ENCODE assay signal across 30 mouse cellular contexts in genomic region chr2:84688080-84688844, GRCm38 (mm10). TPM values are rescaled to one million over a fixed set of nuclear protein-coding genes. Genes with fewer than 3 reads are reported as not detected.
DNase-seq lines count a peak whose midpoint lies in the region; ATAC-seq and TF ChIP-seq lines count a peak whose summit lies in the region.
"Had no signal": no experiment of that assay in that cellular context is flagged by ENCODE, and none has a peak within 500 bp of the region (broad histone marks: within the 10 kb centered on the region; RNA-seq: fewer than 3 reads in every experiment).

No protein-coding gene starts in this region.

- H3K9ac ChIP-seq in liver, embryonic 12.5 days, result no peak overlapping the region
- no peak overlapping the region for H3K9ac ChIP-seq in liver, embryonic 11.5 days (ENCODE audit: low read depth, low read length)
- no peak overlapping the region for H3K9ac ChIP-seq in MEL (ENCODE audit: control insufficient read depth, low read depth, low read length, poor library complexity, severe bottlenecking)
- H3K9ac ChIP-seq in liver, embryonic 16.5 days (ENCODE audit: low read depth, low read length), result no peak overlapping the region
- H3K9ac ChIP-seq in forebrain, embryonic 16.5 days (replicated peaks; ENCODE audit: low read depth, low read length), result no peak overlapping the region
- H3K9ac ChIP-seq: embryonic facial prominence, embryonic 12.5 days; embryonic facial prominence, embryonic 15.5 days; heart, embryonic 13.5 days; hindbrain, embryonic 12.5 days; hindbrain, embryonic 15.5 days had no signal

- no peak for TF ChIP-seq CTCF in MEL (IDR thresholded peaks at IDR 0.05 in 2 of 3, conservative IDR thresholded peaks at IDR 0.05 in 1 of 3; ENCODE audit: control insufficient read depth in 1 of 3, insufficient read depth in 1 of 3, low read depth in 2 of 3, low read length in 3 of 3, poor library complexity in 1 of 3, severe bottlenecking in 1 of 3)

- no peak; the same call in 1 of the 2 replicates for ATAC-seq in liver, embryonic 12.5 days
- no peak for ATAC-seq in liver, embryonic 11.5 days (replicated peaks; ENCODE audit: low FRiP score)
- ATAC-seq in liver, embryonic 16.5 days (ENCODE audit: low read depth), result peak; percentile 42; the same call in 1 of the 2 replicates
- ATAC-seq in forebrain, embryonic 16.5 days, result no peak
- ATAC-seq: activated CD4-positive, CD25-positive, alpha-beta regulatory T cell, adult 4 months; CD4-positive, CD25-positive, alpha-beta regulatory T cell, adult 4 months; forebrain, embryonic 14.5 days had no signal

- H3K4me3 ChIP-seq in liver, embryonic 12.5 days, result no peak overlapping the region
- H3K4me3 ChIP-seq in liver, embryonic 11.5 days (ENCODE audit: low read depth, low read length), result no peak overlapping the region
- H3K4me3 ChIP-seq in MEL (ENCODE audit: control insufficient read depth in 1 of 2, insufficient read depth in 1 of 2, low read depth in 2 of 2, low read length in 2 of 2), result no peak overlapping the region
- H3K4me3 ChIP-seq in liver, embryonic 16.5 days (ENCODE audit: low read depth, low read length), result no peak overlapping the region
- H3K4me3 ChIP-seq in forebrain, embryonic 16.5 days (replicated peaks; ENCODE audit: low read length), result no peak overlapping the region
- H3K4me3 ChIP-seq: embryonic facial prominence, embryonic 12.5 days; embryonic facial prominence, embryonic 15.5 days; heart, adult 2 months; heart, embryonic 10.5 days; heart, embryonic 13.5 days; hindbrain, embryonic 12.5 days; hindbrain, embryonic 15.5 days had no signal

- no peak overlapping the region for H3K4me2 ChIP-seq in liver, embryonic 12.5 days
- no peak overlapping the region for H3K4me2 ChIP-seq in liver, embryonic 11.5 days
- no peak overlapping the region for H3K4me2 ChIP-seq in liver, embryonic 16.5 days (ENCODE audit: low read depth, low read length)
- H3K4me2 ChIP-seq in forebrain, embryonic 16.5 days (ENCODE audit: low read length), result no peak overlapping the region
- H3K4me2 ChIP-seq: embryonic facial prominence, embryonic 12.5 days; embryonic facial prominence, embryonic 15.5 days; heart, embryonic 13.5 days; hindbrain, embryonic 12.5 days; hindbrain, embryonic 15.5 days had no signal

- DNase-seq in liver, embryonic 11.5 days (ENCODE audit: low spot score), result no peak
- peak; percentile 35 for DNase-seq in MEL (ENCODE audit: low read depth, low spot score)
- peak; percentile 23 for DNase-seq in c-Kit-positive CD71-positive TER-119-positive erythroid progenitor cells, embryonic 14.5 days (ENCODE audit: low spot score)
- DNase-seq in retina, embryonic 14.5 days (ENCODE audit: low spot score), result no peak
- DNase-seq: adrenal gland, adult 8-10 months; adrenal gland, postnatal 36 days; cerebellum, adult 11 months; cerebellum, adult 2 months; cerebellum, adult 9-11 months; cerebellum, postnatal 25 days; gastrocnemius, postnatal 25 days; heart, adult 2 months; heart, postnatal 14 days had no signal

- H3K36me3 ChIP-seq in liver, embryonic 12.5 days, result peaks cover 91% of the 10 kb centered on the region
- peaks cover 45% of the 10 kb centered on the region for H3K36me3 ChIP-seq in liver, embryonic 11.5 days (ENCODE audit: control insufficient read depth, insufficient read depth, low read length)
- H3K36me3 ChIP-seq in MEL (ENCODE audit: control insufficient read depth in 1 of 2, insufficient read depth in 2 of 2, low read length in 2 of 2), result peaks cover 21% of the 10 kb centered on the region in 2 experiments
- H3K36me3 ChIP-seq in liver, embryonic 16.5 days (ENCODE audit: control insufficient read depth, insufficient read depth), result peaks cover 80% of the 10 kb centered on the region
- peaks cover 46% of the 10 kb centered on the region for H3K36me3 ChIP-seq in forebrain, embryonic 16.5 days (ENCODE audit: control insufficient read depth, insufficient read depth)

- H3K79me2 ChIP-seq in MEL (ENCODE audit: control insufficient read depth, insufficient read depth, low read length, poor library complexity), result no peaks in the 10 kb centered on the region

- no peak for TF ChIP-seq RAD21 in MEL (IDR thresholded peaks at IDR 0.05; ENCODE audit: low read depth, low read length)

- peaks cover 24% of the 10 kb centered on the region for H3K4me1 ChIP-seq in liver, embryonic 12.5 days
- H3K4me1 ChIP-seq in liver, embryonic 11.5 days (replicated peaks; ENCODE audit: control insufficient read depth, insufficient read depth, low read length), result peaks cover 4% of the 10 kb centered on the region
- H3K4me1 ChIP-seq in MEL (ENCODE audit: control insufficient read depth in 1 of 2, insufficient read depth in 2 of 2, low read length in 2 of 2), result peaks cover 5 to 6% of the 10 kb centered on the region in 2 experiments
- peaks cover 7% of the 10 kb centered on the region for H3K4me1 ChIP-seq in liver, embryonic 16.5 days (ENCODE audit: control insufficient read depth, low read depth, low read length)
- no peaks in the 10 kb centered on the region for H3K4me1 ChIP-seq in forebrain, embryonic 16.5 days (replicated peaks; ENCODE audit: control insufficient read depth, insufficient read depth, low read length)
- H3K4me1 ChIP-seq: embryonic facial prominence, embryonic 12.5 days; embryonic facial prominence, embryonic 15.5 days; heart, embryonic 10.5 days; hindbrain, embryonic 12.5 days; hindbrain, embryonic 15.5 days had no signal

- H3K27me3 ChIP-seq in liver, embryonic 12.5 days (replicated peaks), result no peaks in the 10 kb centered on the region
- no peaks in the 10 kb centered on the region for H3K27me3 ChIP-seq in liver, embryonic 11.5 days (replicated peaks; ENCODE audit: control insufficient read depth, insufficient read depth, low read length)
- H3K27me3 ChIP-seq in MEL (ENCODE audit: control insufficient read depth in 1 of 2, insufficient read depth in 2 of 2, low read length in 2 of 2), result no peaks in the 10 kb centered on the region
- no peaks in the 10 kb centered on the region for H3K27me3 ChIP-seq in liver, embryonic 16.5 days (ENCODE audit: control insufficient read depth, insufficient read depth, low read depth, low read length)
- H3K27me3 ChIP-seq in forebrain, embryonic 16.5 days (replicated peaks; ENCODE audit: control insufficient read depth, insufficient read depth, low read length), result no peaks in the 10 kb centered on the region
- H3K27me3 ChIP-seq: embryonic facial prominence, embryonic 12.5 days; embryonic facial prominence, embryonic 15.5 days; heart, embryonic 13.5 days; hindbrain, embryonic 12.5 days; hindbrain, embryonic 15.5 days had no signal

- peak overlapping the region; percentile 43; the same call in 1 of the 2 replicates for H3K27ac ChIP-seq in liver, embryonic 12.5 days
- H3K27ac ChIP-seq in liver, embryonic 11.5 days (ENCODE audit: low read depth, low read length), result no peak overlapping the region
- H3K27ac ChIP-seq in MEL (ENCODE audit: control insufficient read depth, low read depth, low read length), result no peak overlapping the region
- no peak overlapping the region for H3K27ac ChIP-seq in liver, embryonic 16.5 days (ENCODE audit: low read length)
- no peak overlapping the region for H3K27ac ChIP-seq in forebrain, embryonic 16.5 days (ENCODE audit: low read length)
- H3K27ac ChIP-seq: embryonic facial prominence, embryonic 12.5 days; embryonic facial prominence, embryonic 15.5 days; heart, adult 2 months; heart, embryonic 10.5 days; heart, embryonic 13.5 days; hindbrain, embryonic 12.5 days; hindbrain, embryonic 15.5 days had no signal

- peak; percentile 73 to 74 for TF ChIP-seq EP300 in MEL (IDR thresholded peaks at IDR 0.05; ENCODE audit: low read depth in 1 of 2, low read length in 2 of 2)

- no peaks in the 10 kb centered on the region for H3K9me3 ChIP-seq in liver, embryonic 12.5 days (replicated peaks)
- no peaks in the 10 kb centered on the region for H3K9me3 ChIP-seq in liver, embryonic 11.5 days (ENCODE audit: control insufficient read depth, low read length)
- no peaks in the 10 kb centered on the region for H3K9me3 ChIP-seq in MEL (replicated peaks; ENCODE audit: insufficient read depth, low read length)
- no peaks in the 10 kb centered on the region for H3K9me3 ChIP-seq in liver, embryonic 16.5 days (replicated peaks; ENCODE audit: control insufficient read depth, low read length)
- H3K9me3 ChIP-seq in forebrain, embryonic 16.5 days (ENCODE audit: control insufficient read depth, low read length), result no peaks in the 10 kb centered on the region
- H3K9me3 ChIP-seq: embryonic facial prominence, embryonic 12.5 days; embryonic facial prominence, embryonic 15.5 days; heart, embryonic 10.5 days; heart, embryonic 13.5 days; hindbrain, embryonic 12.5 days; hindbrain, embryonic 15.5 days had no signal

- no peak for TF ChIP-seq POLR2A in MEL (IDR thresholded peaks at IDR 0.05; ENCODE audit: control insufficient read depth in 1 of 2, insufficient read depth in 1 of 2, low read depth in 1 of 2, low read length in 2 of 2, poor library complexity in 1 of 2)

- WGBS in liver, embryonic 12.5 days (ENCODE audit: insufficient replicate concordance), result 50% methylated on average over 2 of the region's 2 CpGs
- 69% methylated on average over 2 of the region's 2 CpGs for WGBS in liver, embryonic 11.5 days
- WGBS in liver, embryonic 16.5 days (ENCODE audit: insufficient replicate concordance), result 55% methylated on average over 2 of the region's 2 CpGs
- 89% methylated on average over 2 of the region's 2 CpGs for WGBS in forebrain, embryonic 16.5 days

RNA-seq across cellular contexts. Expression of gene Tmx2, which starts 9.3 kb away (rescaled TPM):
- polyA plus RNA-seq in liver, embryonic 12.5 days (2016; fragmentation: Nextera tagmentation; extraction: Ambion mirVana), result 86.3 and 88.8 TPM in 2 replicates
- 115 and 125 TPM in 2 replicates for polyA plus RNA-seq in liver, embryonic 11.5 days (2014; fragmentation: Nextera tagmentation; extraction: Ambion mirVana)
- 54.2 and 66.8 TPM in 2 replicates for total RNA-seq in MEL (2012; rRNA removed)
- 10 to 100 TPM in 1 of 2 experiments, not detected in 1; 64.6 TPM for polyA plus RNA-seq in MEL (2012; ENCODE audit: insufficient read depth in 1 of 2, insufficient read length in 2 of 2, low read depth in 1 of 2, low replicate concordance in 2 of 2, missing spikeins in 1 of 2)
- polyA plus RNA-seq in liver, embryonic 16.5 days (2015; fragmentation: Nextera tagmentation; extraction: Ambion mirVana), result 69.7 and 76.5 TPM in 2 replicates
- 212 and 231 TPM in 2 replicates for polyA plus RNA-seq in forebrain, embryonic 16.5 days (2015; fragmentation: Nextera tagmentation; extraction: Ambion mirVana)

RNA-seq across cellular contexts. Expression of gene Med19, which starts 10.1 kb away (rescaled TPM):
- polyA plus RNA-seq in liver, embryonic 12.5 days (2016; fragmentation: Nextera tagmentation; extraction: Ambion mirVana), result 27.2 and 28.1 TPM in 2 replicates
- polyA plus RNA-seq in liver, embryonic 11.5 days (2014; fragmentation: Nextera tagmentation; extraction: Ambion mirVana), result 43.4 and 44.9 TPM in 2 replicates
- total RNA-seq in MEL (2012; rRNA removed), result 13.9 and 18.8 TPM in 2 replicates
- polyA plus RNA-seq in MEL (2012; ENCODE audit: insufficient read depth in 1 of 2, insufficient read length in 2 of 2, low read depth in 1 of 2, low replicate concordance in 2 of 2, missing spikeins in 1 of 2), result 10 to 100 TPM in 1 of 2 experiments, not detected in 1; 26.0 TPM
- polyA plus RNA-seq in liver, embryonic 16.5 days (2015; fragmentation: Nextera tagmentation; extraction: Ambion mirVana), result 17.1 TPM in 2 replicates
- polyA plus RNA-seq in forebrain, embryonic 16.5 days (2015; fragmentation: Nextera tagmentation; extraction: Ambion mirVana), result 53.8 and 54.3 TPM in 2 replicates

RNA-seq across cellular contexts. Expression of gene Gm28635, which starts 10.4 kb away (rescaled TPM):
- polyA plus RNA-seq in liver, embryonic 12.5 days (2016; fragmentation: Nextera tagmentation; extraction: Ambion mirVana), result not detected in 2 replicates
- polyA plus RNA-seq in liver, embryonic 11.5 days (2014; fragmentation: Nextera tagmentation; extraction: Ambion mirVana), result not detected in 2 replicates
- total RNA-seq in MEL (2012; rRNA removed), result 0.19 TPM in 1 of 2 replicates, not detected in the other
- not detected for polyA plus RNA-seq in MEL (2012; ENCODE audit: insufficient read depth in 1 of 2, insufficient read length in 2 of 2, low read depth in 1 of 2, low replicate concordance in 2 of 2, missing spikeins in 1 of 2)
- polyA plus RNA-seq in liver, embryonic 16.5 days (2015; fragmentation: Nextera tagmentation; extraction: Ambion mirVana), result not detected in 2 replicates
- polyA plus RNA-seq in forebrain, embryonic 16.5 days (2015; fragmentation: Nextera tagmentation; extraction: Ambion mirVana), result not detected in 2 replicates
- total RNA-seq: adrenal gland, adult 8-10 months; adrenal gland, postnatal 36 days; hematopoietic stem cell, adult 5-6 weeks had no signal
- polyA plus RNA-seq: activated CD4-positive, CD25-positive, alpha-beta regulatory T cell, adult 4 months; C2C12; CD4-positive, CD25-positive, alpha-beta regulatory T cell, adult 4 months; embryonic facial prominence, embryonic 12.5 days; embryonic facial prominence, embryonic 15.5 days; forebrain, embryonic 11.5 days; forebrain, embryonic 14.5 days; gonadal fat pad, adult 2 months; heart, adult 2 months; heart, embryonic 10.5 days; heart, embryonic 13.5 days; heart, embryonic 16.5 days; hindbrain, embryonic 12.5 days; hindbrain, embryonic 15.5 days had no signal

RNA-seq across cellular contexts. Expression of gene Selenoh, which starts 17.7 kb away (rescaled TPM):
- 163 and 165 TPM in 2 replicates for polyA plus RNA-seq in liver, embryonic 12.5 days (2016; fragmentation: Nextera tagmentation; extraction: Ambion mirVana)
- 241 and 264 TPM in 2 replicates for polyA plus RNA-seq in liver, embryonic 11.5 days (2014; fragmentation: Nextera tagmentation; extraction: Ambion mirVana)
- total RNA-seq in MEL (2012; rRNA removed), result 79.0 and 89.9 TPM in 2 replicates
- 10 to 100 TPM in 1 of 2 experiments, not detected in 1; 70.7 TPM for polyA plus RNA-seq in MEL (2012; ENCODE audit: insufficient read depth in 1 of 2, insufficient read length in 2 of 2, low read depth in 1 of 2, low replicate concordance in 2 of 2, missing spikeins in 1 of 2)
- polyA plus RNA-seq in liver, embryonic 16.5 days (2015; fragmentation: Nextera tagmentation; extraction: Ambion mirVana), result 66.4 and 73.3 TPM in 2 replicates
- polyA plus RNA-seq in forebrain, embryonic 16.5 days (2015; fragmentation: Nextera tagmentation; extraction: Ambion mirVana), result 213 and 225 TPM in 2 replicates

RNA-seq across cellular contexts. Expression of gene Zdhhc5, which starts 26.7 kb away (rescaled TPM):
- polyA plus RNA-seq in liver, embryonic 12.5 days (2016; fragmentation: Nextera tagmentation; extraction: Ambion mirVana), result 28.1 and 29.3 TPM in 2 replicates
- polyA plus RNA-seq in liver, embryonic 11.5 days (2014; fragmentation: Nextera tagmentation; extraction: Ambion mirVana), result 26.5 and 28.8 TPM in 2 replicates
- 26.4 and 29.3 TPM in 2 replicates for total RNA-seq in MEL (2012; rRNA removed)
- polyA plus RNA-seq in MEL (2012; ENCODE audit: insufficient read depth in 1 of 2, insufficient read length in 2 of 2, low read depth in 1 of 2, low replicate concordance in 2 of 2, missing spikeins in 1 of 2), result 10 to 100 TPM in 1 of 2 experiments, not detected in 1; 42.9 TPM
- 17.7 and 18.9 TPM in 2 replicates for polyA plus RNA-seq in liver, embryonic 16.5 days (2015; fragmentation: Nextera tagmentation; extraction: Ambion mirVana)
- 19.4 and 20.1 TPM in 2 replicates for polyA plus RNA-seq in forebrain, embryonic 16.5 days (2015; fragmentation: Nextera tagmentation; extraction: Ambion mirVana)

Comparison
In these comparisons a context has a peak if more than half of its experiments do, and no peak if none do; other contexts are left out.
1. DNase-seq: peak in MEL (single experiment) and c-Kit-positive CD71-positive TER-119-positive erythroid progenitor cells, embryonic 14.5 days (single experiment); none in liver, embryonic 11.5 days (single experiment) and retina, embryonic 14.5 days (single experiment).